Mouse (Mus musculus) cerebellum, postnatal 4 days (tissue): Measurements from ENCODE around the gene Mtmr12.

Experiments used
- DNase-seq, 2 experiments: peaks; one replicate each; pipeline ENCODE4 v3.0.0; 2022; ENCODE audit warnings: low spot score in 2 of 2, mixed read lengths in 1 of 2

The Mtmr12 gene

DNA sequence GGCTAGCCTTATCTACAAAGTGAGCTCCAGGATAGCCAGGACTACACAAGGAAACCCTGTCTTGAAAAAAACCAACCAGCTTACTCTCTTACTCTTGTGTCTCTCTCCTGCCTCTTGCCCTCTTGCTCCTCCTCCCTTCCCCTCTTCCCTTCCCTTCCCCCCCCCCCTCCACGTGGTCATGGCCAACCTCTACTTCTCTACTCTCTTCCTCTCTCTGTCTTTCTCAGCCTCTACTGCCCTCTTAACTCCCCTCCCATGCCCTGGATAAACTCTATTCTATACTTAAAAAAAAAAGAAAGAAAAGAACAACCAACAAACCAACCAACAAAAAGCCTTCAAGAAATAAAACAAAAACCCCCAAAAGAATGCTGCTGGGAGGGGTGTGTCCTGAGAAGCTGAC is 30.7 kb downstream of the Mtmr12 start:
- no peak for DNase-seq

DNA sequence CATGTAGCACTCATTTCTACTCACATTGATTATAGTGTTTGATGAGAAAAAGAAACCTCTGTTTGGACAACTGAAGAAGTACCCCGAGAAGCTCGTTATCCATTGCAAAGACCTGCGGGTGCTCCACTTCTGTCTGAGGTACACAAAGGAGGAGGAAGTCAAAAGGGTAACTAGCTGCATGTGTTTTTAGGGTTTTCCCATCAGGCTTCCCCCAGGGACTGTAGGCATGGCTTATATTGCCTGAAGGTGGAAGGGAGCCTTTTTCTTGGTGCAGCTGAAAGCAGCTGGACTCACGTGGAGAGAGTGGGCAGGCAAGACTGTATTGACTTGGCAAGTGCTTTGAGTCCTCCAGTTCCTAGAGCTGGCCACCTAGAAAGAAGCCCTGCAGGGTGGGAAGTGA is 31.2 kb downstream of the Mtmr12 start:
- DNase-seq = no peak

DNA sequence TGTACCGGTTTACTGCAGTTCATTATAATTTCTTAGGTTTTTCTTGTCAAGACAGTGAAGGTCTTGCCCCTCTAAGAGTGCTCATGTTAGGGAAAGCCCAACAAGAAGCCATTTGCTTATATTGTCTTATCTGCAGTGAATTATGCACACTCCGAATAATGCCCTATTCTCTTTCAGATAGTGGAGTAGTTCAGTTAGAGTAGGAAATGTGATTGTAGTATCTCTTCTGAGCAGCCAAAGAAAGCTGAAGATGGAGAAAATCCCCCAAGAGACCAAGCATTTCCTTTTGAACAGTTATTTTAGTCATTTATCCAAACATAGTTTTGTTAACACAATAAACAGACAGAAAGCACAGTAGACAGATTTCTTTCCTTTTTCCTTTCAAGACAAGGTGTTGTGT is 32.1 kb downstream of the Mtmr12 start:
- DNase-seq = no peak

DNA sequence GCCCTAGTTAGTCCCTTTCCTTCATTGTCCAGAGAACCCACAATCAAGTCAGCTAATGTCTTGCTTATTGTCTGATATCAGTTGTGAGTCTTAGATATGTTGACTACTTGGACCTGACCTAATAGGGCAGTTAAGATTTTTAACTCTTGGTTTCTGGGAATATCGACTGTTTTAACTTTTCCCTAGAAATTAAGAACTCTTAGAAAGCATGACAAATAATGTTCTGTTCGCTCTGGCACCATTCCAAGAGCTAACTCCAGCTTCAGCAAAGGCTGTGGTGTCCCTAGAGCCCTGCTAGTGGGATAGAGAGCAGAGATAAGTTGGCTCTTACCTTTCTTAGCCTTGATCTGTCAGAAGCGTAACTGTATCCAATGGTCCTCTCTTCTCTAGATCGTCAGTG is 32.7 kb downstream of the Mtmr12 start:
- no peak for DNase-seq

DNA sequence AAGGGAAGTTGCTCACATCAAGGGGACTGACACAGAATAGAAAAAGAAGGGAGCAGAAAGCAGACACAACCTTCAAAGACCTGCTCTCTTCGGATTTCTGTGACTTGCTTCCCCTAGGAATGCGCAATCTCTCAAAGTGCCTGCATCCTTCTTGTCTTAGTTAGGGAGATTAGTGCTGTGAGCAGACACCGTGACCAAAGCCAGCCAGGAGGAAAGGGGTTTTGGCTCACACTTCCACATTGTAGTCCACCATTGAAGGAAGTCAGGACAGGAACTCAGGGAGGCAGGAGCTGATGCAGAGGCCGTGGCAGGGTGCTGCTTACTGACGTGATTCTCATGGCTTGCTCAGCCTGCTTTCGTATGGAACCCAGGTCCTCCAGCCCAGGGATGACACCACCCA is 33.5 kb downstream of the Mtmr12 start:
- DNase-seq = no peak

DNA sequence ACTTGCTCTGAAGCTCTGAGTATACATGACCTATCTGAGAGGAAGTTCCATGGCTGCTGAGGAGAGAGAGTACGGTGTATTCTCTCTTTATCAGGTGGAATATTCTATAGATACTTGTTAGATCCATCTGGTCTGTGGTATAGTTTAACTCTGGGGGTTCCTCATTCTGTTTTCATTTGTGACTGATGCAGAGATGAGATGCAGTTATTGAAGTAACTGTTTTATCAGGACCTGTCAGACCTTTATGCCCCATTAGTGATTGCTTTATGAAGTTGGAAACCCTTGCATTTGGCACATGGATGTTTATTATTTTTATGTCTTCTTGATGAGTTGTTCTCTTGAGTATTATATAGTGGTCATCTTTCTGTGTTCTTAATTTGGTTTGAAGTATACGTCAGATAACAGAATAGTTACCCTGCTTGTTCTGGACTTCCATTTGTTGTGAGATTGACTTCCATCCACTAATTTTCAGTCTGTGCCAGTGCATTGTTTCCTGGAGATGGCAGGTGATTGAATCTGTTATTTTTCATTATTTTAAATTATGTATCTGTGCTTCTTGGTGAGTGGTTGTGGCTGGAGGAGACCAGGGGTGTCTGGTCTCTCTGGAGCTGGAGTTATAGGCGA is 36.0 kb downstream of the Mtmr12 start:
- no peak for DNase-seq

DNA sequence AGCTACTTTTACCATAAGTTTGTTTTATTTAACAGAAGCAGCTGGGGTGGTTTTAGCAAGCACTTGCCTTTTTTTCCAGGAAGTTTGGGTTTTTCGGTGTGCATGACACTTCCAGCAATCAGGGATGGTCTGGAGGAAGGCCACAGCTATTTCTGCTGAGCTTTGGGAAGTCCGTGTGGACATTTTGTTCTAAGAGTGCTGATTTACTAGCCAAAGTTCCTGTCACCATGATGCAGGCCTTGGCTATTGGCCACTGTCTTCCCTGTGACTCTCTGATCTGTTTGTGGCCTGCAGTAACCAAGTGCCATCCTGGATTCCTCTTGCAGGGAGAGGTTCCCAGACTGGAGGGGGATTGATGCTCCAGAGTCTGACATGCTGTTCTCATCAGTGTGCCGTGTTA is 39.0 kb downstream of the Mtmr12 start:
- DNase-seq = no peak

DNA sequence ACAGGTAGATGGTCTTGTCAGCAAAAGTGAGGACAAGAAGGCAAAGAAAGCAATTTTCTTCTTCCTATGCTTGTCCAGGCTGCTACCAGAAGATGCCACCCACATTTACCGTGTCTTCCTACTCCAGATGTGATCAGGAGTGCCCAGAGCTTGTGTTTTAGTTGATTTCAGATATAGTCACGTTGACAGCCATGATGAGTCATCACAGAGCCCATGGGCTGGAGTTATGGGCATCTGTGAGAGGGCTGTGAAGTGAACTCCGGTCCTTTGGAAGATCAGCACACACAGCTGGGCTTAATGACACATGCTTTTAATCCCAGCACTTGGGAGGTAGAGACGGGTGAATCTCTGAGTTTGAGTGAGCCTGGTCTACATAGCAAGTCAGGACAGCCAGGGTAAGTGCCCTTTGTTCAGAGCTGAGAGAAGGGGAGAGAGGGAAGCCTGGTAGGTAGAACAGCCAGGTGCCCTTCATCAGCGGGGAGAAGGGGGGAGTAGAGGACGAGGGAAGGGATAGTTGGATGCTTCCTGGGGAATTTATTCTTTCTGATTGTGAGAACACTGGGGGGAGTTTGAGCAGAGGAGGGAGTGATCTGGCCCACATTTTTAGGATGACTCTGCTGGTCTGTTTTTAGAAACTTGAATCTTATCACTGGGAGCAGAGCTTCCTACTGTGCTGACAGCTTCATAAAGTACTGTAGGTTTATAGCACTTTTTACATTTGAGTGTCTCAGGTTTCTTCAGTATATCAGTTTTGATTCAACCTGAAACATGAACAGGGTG is 40.9 kb downstream of the Mtmr12 start:
- DNase-seq = no peak

DNA sequence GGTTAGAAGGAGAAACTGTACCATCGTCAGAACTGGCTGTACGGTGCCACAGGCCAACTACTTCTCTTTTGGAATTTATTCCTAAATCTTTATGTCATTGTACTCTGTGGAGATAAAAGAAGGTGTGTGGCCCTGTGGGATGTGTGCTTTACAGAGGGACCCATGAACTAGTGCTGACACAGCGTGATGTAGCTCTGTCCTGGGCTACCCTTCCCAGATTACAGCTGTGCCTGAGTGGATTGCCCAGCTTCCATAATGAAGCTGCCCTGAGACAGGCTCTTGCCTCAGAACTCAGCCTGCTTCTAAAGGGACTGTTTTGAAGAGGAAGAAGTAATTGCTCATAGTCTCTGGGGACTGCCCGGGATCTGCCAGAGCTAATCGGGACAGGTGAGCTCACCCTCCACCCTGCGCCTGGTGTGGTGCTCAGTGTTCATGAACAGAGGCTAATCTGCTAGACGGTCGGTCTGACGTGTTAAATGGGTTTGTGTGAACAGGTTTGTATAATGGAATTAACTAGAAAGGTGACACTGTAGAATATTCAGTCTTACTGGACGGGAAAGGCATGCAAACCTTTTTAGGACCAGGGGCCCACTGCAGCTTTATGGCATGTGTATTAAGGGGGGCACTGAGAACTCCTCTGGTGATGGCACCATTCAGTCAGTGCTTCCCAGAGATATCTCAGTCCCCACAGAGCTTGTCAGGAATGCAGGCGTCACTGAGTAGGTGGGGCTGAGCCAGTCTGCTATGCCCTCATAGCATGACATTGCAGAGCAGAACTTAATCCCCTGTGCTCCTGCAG is 41.7 kb downstream of the Mtmr12 start:
- no peak for DNase-seq

DNA sequence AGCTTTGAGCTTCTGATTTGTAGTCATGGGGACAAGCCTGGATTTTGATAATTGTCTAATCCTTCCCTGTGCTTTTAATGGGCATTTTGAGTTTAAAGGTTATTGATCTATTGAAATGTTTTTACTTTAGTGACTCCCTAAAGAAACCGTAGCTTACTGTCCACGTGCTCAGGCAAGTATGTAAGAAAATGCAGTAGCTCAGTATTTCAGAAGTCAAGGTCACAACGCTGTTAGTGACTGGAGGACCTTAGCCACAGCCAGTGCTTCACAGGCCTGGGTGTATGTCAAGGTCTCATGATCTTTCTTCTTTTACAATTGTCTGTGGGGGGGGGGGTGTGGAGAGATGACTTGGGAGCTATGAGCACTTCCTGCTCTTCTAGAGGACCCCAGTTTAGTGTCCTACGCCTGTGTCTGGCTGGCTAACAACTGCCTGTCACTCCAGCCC is 42.4 kb downstream of the Mtmr12 start:
- DNase-seq = no peak

DNA sequence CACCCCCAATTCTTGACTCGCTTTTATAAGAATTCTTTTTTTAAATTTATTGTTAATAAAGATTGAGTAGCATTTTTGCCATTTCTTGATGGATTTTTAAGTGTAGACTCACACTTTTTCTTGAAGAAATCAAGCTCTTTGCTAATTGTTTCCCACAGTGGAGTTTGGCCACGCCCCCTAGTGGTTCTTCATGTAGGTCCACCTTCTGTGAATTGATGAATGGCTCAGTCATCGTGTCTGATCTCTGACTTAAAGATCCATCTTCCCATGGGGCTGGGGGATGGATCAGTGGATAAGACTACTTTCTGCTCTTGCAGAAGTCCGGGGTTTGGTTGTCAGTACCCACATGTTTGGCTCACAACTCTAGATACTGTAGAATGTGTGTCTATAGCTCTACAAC is 43.5 kb downstream of the Mtmr12 start:
- peak in 1 of 2 experiments; percentile 27 for DNase-seq

DNA sequence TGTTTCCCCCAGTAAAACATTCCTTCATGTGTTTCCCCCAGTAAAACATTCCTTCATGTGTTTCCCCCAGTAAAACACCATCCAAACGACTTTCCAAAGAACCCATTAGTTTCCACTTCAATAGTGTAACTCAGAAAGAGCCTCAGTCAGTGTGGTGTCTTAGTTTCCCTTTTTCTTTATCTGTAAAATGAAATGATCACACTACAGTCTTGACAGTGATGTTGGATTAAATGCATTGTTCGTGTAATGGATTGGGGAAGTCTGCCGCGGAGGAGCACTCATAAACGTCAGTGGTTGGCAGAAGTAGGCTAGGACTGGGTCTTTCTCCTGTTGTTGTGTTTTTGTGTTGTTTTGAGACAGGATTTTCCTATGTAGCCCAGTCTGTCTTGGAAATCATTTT is 45.5 kb downstream of the Mtmr12 start:
- no peak for DNase-seq

DNA sequence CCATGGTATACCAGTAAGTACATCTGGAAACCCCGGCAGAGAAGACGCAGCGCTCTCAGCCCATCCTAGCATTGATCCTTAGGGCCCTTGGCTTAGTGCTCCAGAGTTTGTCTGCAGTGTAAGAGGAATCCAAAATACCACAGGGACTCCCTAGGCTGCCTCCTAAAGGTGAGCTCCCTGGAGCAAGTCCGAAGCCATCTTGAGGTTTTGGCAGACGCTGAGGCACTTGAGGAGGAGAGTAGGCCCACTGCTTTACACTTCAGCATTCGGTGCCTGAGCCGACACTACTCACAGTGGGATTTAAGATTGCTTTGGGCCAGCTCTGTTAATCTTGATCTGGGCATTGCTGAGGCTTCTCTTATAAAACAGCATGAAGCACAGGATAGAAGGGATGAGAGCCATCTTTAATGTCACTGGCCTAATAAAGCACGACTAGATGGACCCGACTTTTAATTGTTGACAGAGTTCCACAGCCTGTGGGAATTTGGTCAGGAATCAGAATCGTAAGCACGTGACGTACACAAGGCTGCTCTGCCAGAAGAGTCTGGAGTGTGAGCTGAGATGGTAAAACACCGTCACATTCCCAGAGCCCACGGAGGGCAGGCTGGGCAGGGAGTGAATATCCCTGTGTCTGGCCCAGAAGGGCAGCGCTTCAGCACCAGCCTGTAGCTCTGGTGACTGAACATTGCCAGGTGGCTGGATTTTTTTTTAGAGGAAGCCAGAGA is 46.8 kb downstream of the Mtmr12 start:
- DNase-seq = no peak

DNA sequence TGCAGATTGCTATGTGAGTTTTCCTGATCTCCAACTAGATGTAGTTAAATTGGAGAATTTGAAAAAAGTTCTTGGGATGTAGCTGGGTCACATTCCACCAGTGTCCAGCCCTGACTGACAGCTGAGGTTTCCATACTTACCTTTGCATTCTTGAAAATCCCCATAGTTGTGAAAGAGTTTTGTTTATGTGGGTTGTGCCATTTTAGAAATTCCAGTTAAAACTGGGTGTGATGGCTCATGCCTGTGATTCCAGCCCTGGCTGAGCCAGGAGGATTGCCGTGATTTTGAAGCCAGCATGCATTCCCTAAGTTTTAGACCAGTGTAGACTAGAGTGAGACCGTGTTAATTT is 47.3 kb downstream of the Mtmr12 start:
- DNase-seq = no peak

DNA sequence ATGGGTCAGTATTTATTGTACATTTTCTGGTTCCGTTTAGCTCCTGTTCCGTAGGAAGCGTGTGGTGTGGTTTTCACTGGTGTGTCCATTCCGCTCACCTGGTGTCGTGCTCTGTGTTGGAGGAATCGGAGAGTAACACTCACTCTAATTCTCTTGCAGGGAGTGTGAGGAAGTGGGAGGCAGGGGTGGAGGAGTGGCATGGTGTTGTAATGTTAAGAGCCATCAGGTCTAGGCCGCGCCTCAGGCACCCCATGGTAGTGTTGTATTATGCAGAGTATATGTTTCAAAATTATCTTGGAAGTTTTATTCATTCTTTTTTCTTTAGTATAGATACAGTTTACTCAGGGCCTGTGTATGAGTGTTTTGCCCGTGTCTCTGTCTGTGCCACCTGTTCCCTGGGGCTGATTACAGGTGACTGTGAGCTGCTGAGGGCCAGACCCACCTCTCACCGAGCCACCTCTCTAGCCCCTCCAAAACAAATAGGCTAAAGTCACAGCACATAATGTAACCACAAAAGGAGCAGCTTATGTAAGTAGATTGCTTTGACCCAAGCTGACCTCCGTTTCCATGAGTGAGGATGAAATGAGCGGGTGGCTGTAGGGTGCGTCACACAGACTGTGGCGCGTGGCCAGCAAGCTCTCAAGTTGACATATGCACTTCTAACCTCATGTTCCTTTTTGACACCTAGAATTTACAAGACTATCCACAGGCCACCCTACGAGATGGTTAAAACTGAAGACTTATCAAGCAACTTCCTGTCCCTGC is 53.1 kb downstream of the Mtmr12 start:
- no peak for DNase-seq

DNA sequence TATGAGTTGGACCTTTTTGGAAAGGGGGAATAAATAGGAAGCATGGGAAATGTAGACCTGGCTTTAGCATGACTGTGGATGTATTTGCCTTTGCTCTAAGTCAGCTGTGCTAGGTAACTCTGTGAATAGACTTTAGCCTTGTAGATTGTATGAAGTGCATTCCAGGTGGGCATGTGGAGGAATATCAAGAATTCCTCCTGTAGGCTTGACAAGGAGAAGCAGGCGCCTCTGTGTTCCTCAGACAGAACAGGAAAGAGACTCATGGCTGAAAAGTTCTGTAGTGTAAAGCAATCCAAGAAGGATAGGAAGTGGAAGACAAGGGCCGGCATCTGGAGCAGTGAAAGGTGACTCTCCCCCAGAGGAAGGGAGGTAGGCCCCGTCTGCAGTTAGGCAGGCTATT is 58.2 kb downstream of the Mtmr12 start:
- no peak for DNase-seq

DNA sequence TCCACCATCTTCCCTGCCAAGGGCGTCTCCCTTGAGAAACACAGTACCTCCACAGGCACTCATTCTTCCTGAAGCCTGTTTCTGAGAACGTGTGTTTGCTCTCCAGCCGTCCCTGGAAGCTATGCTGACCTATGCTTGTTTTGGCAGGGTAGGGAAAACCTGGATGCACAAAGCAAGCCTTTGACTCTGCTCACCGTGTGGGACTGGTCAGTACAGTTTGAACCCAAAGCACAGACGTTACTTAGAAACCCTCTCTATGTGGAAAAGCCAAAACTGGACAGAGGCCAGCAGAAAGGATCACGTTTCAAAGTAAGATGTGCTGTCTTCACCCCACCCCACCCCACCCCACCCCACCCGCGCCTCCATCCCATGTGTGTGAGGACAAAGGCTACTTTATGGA is 61.6 kb downstream of the Mtmr12 start:
- DNase-seq = no peak

DNA sequence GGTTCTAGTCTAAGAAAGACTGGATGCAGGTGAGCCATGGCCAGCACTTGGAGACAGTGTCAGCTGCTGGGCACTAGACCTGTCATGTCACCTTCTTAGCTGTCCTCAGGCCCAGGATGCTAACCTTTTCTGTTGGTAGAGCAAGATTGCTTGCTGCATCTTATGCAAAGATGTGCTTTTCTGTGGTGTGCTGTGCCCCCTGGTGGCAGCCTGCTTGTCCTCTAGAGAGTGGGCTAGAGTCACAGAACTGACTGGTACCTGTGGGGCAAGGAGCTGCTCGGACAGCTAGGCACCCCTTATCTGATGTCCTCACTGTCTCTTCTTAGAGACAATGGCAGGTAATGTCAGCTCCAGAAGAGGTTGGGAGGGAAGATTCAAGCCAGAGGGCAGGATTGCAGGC is 63.2 kb downstream of the Mtmr12 start:
- DNase-seq = peak; percentile 40 to 62

DNA sequence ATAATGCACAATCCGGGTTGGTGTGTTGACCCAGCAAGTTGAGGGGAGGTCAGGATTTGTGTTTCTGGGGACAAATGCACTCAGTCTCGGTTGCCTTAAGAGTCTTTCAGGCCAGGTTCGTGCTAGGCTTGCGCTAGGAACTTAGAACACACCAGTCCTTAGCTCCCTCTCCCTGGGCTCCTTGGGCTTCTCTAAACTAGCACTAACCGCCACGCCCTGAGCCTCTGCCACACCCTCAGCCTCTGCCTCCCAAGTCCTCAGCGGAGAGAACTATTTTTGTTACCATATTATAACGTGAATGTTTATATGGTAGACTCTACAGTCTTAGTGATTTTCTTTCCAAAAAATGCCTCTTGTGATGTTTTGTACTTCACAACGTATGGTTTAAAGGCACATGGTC is 66.5 kb downstream of the Mtmr12 start:
- DNase-seq = no peak

DNA sequence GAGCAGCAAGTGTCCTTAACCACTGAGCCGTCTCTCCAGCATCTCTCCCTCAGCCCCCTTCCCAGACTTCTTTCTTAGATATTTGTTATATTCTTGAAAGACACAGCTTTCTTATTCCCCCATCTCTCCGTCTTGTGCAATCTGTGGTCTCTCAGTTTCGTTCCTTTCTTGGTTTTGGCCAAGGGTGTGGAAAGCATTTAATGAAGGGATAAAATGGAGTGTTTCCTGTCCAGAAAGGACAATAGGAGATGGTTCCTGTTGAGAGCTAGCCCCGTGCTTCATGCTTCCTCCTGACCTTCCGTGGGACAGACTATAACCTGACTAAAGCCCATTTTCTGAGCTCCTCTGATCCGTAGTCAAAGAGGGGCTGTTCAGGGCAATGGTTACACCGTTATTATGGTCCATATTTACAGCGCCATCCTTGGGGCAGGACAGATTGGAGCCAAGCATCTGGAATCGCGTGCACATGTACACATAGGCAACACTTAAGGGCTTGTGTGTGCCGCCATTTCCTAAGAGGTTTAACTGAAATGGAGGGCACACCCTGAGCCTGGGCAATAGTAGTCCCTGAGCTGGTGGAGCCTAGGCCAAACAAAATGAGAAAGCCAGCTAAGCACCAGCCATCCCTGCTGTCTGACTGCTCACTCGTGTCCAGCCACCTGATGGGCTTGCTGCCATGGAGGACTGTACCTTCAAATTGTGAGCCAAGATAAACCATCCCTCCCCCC is 68.7 kb downstream of the Mtmr12 start:
- no peak for DNase-seq
